Mouse (Mus musculus): ENCODE results near the gene Slit2. TPM values are rescaled to one million over a fixed set of nuclear protein-coding genes. Genes with fewer than 3 reads are reported as not detected.
A peak's percentile ranks its signal among the peaks of the same experiment; 100 is the strongest.

Gene Slit2
- total and polyA plus RNA-seq, 2 experiments from 2014 or later: 11.3 to 35.7 TPM

DNA sequence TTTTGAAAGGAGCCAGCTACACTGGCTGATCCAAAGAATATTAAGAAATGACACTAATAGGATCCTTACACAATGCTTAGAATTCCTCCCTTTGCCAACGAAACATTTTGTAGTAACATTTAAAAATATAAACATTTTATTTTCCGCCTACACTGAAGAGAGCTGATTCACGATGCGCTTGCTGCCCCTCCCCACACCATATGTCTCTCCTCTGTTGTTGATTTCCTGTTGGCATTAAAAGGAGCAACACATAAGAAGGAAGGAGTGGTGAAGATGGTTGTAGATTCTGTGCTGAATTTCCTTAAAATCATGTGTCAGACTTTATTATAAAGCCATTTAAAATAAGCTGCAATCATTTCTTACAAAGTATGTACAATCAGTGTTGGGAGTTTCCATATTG, 147.0 kb downstream of the Slit2 start:
- H3K36me3 ChIP-seq (ENCODE audit: insufficient read depth, low read length): no peaks in the 10 kb centered on the region
- TF ChIP-seq CTCF (IDR thresholded peaks at IDR 0.05): no peak
- DNase-seq (ENCODE audit: low spot score) (no peak), ATAC-seq (ENCODE audit: low FRiP score) (no peak)
- H3K27ac ChIP-seq (ENCODE audit: low read depth, low read length): no peak overlapping the region
- H3K4me1 ChIP-seq (ENCODE audit: insufficient read depth, low read length): no peaks in the 10 kb centered on the region
- no peak overlapping the region for H3K4me2 ChIP-seq (ENCODE audit: low read depth, low read length, poor library complexity, severe bottlenecking)
- H3K9ac ChIP-seq (replicated peaks; ENCODE audit: low read length, poor library complexity, severe bottlenecking): no peak overlapping the region
- no peaks in the 10 kb centered on the region for H3K9me3 ChIP-seq (ENCODE audit: low read length)
- no peaks in the 10 kb centered on the region for H3K27me3 ChIP-seq (ENCODE audit: insufficient read depth, low read length)
- no peak overlapping the region for H3K4me3 ChIP-seq (ENCODE audit: low read depth, low read length)
- 88% methylated on average over 4 of the region's 4 CpGs for WGBS

DNA sequence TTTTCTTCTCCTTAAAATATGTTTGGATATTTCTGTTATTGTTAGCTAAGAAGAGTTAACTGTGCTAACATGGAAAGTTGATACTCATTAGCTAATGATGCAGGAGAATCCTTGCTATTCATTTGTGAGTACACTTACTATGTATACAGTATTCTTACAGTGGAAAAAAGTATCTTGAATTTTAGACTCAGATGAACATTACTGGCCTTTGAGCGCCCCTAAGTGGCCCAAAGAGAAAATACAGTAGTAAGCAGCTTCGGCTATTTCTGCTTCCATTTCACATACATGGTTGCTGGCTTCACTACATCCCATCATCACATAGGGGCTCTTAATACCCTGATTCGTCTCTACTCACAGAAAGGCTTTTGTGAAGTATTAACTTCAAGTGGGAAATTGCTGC, 153.6 kb downstream of the Slit2 start:
- DNase-seq (ENCODE audit: low spot score) (peak; percentile 69), ATAC-seq (ENCODE audit: low FRiP score) (no peak)
- peak; percentile 78 for TF ChIP-seq CTCF (IDR thresholded peaks at IDR 0.05)
- no peak overlapping the region for H3K27ac ChIP-seq (ENCODE audit: low read depth, low read length)
- H3K9me3 ChIP-seq (ENCODE audit: low read length): no peaks in the 10 kb centered on the region
- H3K9ac ChIP-seq (replicated peaks; ENCODE audit: low read length, poor library complexity, severe bottlenecking): no peak overlapping the region
- 0 out of 2 replicates have a peak, but pooled peaks cover 2% of the 10 kb centered on the region for H3K4me1 ChIP-seq (ENCODE audit: insufficient read depth, low read length)
- H3K36me3 ChIP-seq (ENCODE audit: insufficient read depth, low read length): no peaks in the 10 kb centered on the region
- WGBS: 9% methylated on average over 3 of the region's 3 CpGs
- H3K27me3 ChIP-seq (ENCODE audit: insufficient read depth, low read length): no peaks in the 10 kb centered on the region
- no peak overlapping the region for H3K4me3 ChIP-seq (ENCODE audit: low read depth, low read length)
- no peak overlapping the region for H3K4me2 ChIP-seq (ENCODE audit: low read depth, low read length, poor library complexity, severe bottlenecking)

DNA sequence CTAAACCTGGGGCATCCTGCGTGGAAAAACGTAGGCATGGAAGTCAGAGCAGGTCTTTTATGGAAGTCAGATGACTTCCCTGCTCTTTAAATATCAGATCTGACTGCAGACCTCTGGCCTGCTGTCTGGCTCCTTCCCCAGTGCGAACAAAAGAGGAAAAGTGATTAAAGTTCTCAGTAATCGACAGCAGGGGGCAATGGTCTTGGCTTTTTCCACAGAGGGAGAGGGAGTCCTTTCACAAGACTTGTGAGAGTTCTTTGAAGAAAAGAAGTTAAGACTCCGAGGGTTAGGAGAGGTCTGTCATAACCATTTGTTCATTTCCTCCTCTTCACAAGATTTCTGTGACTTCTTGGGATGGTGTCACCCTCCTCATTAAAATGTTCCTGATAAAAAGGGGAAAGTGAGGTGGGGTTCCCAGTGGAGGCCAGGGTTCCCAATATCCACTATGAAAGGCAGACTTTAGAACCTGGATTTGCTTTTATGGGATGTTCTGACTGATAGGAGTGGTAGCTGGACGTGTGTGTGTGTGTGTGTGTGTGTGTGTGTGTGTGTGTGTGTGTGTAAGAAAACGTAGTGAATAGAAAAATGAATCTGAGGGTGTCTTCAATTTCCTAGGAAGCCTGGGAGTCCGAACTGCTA, 156.0 kb downstream of the Slit2 start:
- no peak overlapping the region for H3K9ac ChIP-seq (replicated peaks; ENCODE audit: low read length, poor library complexity, severe bottlenecking)
- H3K27ac ChIP-seq (ENCODE audit: low read depth, low read length): no peak overlapping the region
- peak; percentile 69 for TF ChIP-seq CTCF (IDR thresholded peaks at IDR 0.05)
- no peaks in the 10 kb centered on the region for H3K9me3 ChIP-seq (ENCODE audit: low read length)
- H3K4me3 ChIP-seq (ENCODE audit: low read depth, low read length): no peak overlapping the region
- 0 out of 2 replicates have a peak, but pooled peaks cover 2% of the 10 kb centered on the region for H3K4me1 ChIP-seq (ENCODE audit: insufficient read depth, low read length)
- no peaks in the 10 kb centered on the region for H3K36me3 ChIP-seq (ENCODE audit: insufficient read depth, low read length)
- no peak overlapping the region for H3K4me2 ChIP-seq (ENCODE audit: low read depth, low read length, poor library complexity, severe bottlenecking)
- 20% methylated on average over 8 of the region's 8 CpGs for WGBS
- ATAC-seq (ENCODE audit: low FRiP score) (peak; percentile 50; the same call in 1 of the 2 replicates), DNase-seq (ENCODE audit: low spot score) (peak; percentile 47)
- H3K27me3 ChIP-seq (ENCODE audit: insufficient read depth, low read length): no peaks in the 10 kb centered on the region

DNA sequence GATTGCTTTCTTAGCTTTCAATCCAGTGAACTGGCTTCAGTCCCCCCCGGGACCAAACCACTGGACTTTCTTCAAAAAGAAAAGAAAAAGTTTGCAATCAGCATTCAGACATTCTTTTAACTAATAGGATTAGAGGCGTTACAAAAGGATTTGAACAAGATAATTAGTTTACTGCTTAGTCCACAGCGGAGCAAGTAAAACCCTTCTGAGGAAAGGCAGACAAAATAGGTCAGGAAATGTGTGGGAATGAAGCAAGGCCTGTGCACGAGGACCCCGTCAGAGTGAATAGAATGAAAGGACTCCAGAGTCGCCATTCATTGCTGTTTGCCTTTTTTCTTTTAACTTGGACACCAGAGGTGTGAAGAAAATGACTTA, 156.5 kb downstream of the Slit2 start:
- 0 out of 2 replicates have a peak, but pooled peaks cover 2% of the 10 kb centered on the region for H3K4me1 ChIP-seq (ENCODE audit: insufficient read depth, low read length)
- no peak overlapping the region for H3K4me2 ChIP-seq (ENCODE audit: low read depth, low read length, poor library complexity, severe bottlenecking)
- no peak for DNase-seq (ENCODE audit: low spot score)
- no peak overlapping the region for H3K27ac ChIP-seq (ENCODE audit: low read depth, low read length)
- H3K9ac ChIP-seq (replicated peaks; ENCODE audit: low read length, poor library complexity, severe bottlenecking): no peak overlapping the region
- TF ChIP-seq CTCF (IDR thresholded peaks at IDR 0.05): no peak
- no peak overlapping the region for H3K4me3 ChIP-seq (ENCODE audit: low read depth, low read length)
- no peak for ATAC-seq (ENCODE audit: low FRiP score)
- H3K9me3 ChIP-seq (ENCODE audit: low read length): no peaks in the 10 kb centered on the region
- no peaks in the 10 kb centered on the region for H3K27me3 ChIP-seq (ENCODE audit: insufficient read depth, low read length)
- no peaks in the 10 kb centered on the region for H3K36me3 ChIP-seq (ENCODE audit: insufficient read depth, low read length)
- 20% methylated on average over 6 of the region's 6 CpGs for WGBS

DNA sequence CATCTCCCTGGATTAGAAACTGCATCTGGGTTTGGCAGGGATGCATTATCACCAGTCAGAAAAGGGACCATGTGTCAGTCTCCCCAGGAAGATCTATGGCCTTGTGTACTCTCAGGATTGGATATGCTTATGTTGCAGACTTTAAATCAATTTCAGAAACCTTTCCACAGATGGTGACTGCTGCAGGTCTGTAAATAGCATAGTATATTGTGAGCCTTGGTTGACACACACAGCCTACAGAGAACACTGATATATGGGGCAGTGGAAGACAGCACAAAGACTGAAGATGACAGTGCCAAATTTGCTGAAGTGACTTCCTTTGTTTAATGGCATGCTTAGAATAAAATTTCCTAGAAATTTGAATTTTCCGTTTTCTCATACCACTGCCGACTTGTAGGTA, 163.1 kb downstream of the Slit2 start:
- 90% methylated on average over 2 of the region's 2 CpGs for WGBS
- Histone ChIP-seq H3K27me3 (ENCODE audit: insufficient read depth, low read length) (no peaks in the 10 kb centered on the region), H3K9me3 (ENCODE audit: low read length) (no peaks in the 10 kb centered on the region), H3K4me3 (ENCODE audit: low read depth, low read length) (no peak overlapping the region), H3K4me2 (ENCODE audit: low read depth, low read length, poor library complexity, severe bottlenecking) (no peak overlapping the region), H3K27ac (ENCODE audit: low read depth, low read length) (no peak overlapping the region), H3K9ac (replicated peaks; ENCODE audit: low read length, poor library complexity, severe bottlenecking) (no peak overlapping the region), H3K36me3 (ENCODE audit: insufficient read depth, low read length) (no peaks in the 10 kb centered on the region), H3K4me1 (ENCODE audit: insufficient read depth, low read length) (no peaks in the 10 kb centered on the region)
- DNase-seq (ENCODE audit: low spot score) (no peak), ATAC-seq (ENCODE audit: low FRiP score) (no peak)
- no peak for TF ChIP-seq CTCF (IDR thresholded peaks at IDR 0.05)

DNA sequence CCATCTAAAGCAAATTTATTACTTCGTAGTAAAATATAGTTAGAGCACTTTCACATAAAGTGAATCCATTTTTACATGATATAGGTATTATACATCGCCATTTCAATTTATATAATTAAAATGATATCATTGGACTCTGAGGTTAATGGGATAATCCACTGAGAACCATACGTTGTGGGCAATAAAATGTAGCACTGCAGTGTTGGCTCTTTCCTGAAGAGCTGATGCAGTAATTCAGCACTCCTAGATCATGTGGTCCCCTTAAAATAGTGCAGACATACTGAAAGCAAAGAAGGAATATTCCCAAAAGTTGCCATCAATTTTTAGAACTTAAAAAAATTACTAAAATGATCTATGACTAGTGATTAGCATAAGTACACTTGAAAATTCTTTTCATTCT, 177.9 kb downstream of the Slit2 start:
- Histone ChIP-seq H3K4me2 (ENCODE audit: low read depth, low read length, poor library complexity, severe bottlenecking) (no peak overlapping the region), H3K27me3 (ENCODE audit: insufficient read depth, low read length) (no peaks in the 10 kb centered on the region), H3K4me3 (ENCODE audit: low read depth, low read length) (no peak overlapping the region), H3K36me3 (ENCODE audit: insufficient read depth, low read length) (no peaks in the 10 kb centered on the region), H3K9me3 (ENCODE audit: low read length) (no peaks in the 10 kb centered on the region), H3K4me1 (ENCODE audit: insufficient read depth, low read length) (no peaks in the 10 kb centered on the region), H3K27ac (ENCODE audit: low read depth, low read length) (no peak overlapping the region), H3K9ac (replicated peaks; ENCODE audit: low read length, poor library complexity, severe bottlenecking) (no peak overlapping the region)
- ATAC-seq (ENCODE audit: low FRiP score): no peak
- TF ChIP-seq CTCF (IDR thresholded peaks at IDR 0.05): no peak
- no peak for DNase-seq (ENCODE audit: low spot score)
- WGBS: 89% methylated on average over 3 of the region's 3 CpGs

Data from midbrain, postnatal 0 days (tissue).